9 mouse cellular contexts compared by ENCODE assay signal in the genomic region with DNA sequence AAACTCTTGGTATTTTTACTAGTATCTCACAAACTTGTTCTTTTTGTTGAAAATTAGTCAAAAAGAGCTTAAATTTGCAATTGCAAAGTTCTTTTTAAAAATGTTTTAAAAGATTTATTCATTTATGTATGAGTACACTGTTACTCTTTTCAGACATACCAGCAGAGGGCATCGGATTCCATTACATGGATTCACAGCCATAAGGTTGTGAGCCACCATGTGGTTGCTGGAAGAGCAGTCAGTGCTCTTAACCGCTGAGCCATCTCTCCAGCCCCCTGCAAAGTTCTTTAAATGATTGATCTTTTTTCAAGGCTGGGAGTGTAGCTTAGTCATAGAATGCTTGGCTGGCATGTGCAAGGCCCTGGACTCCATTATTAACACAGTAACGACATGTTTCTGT. TPM values are rescaled to one million over a fixed set of nuclear protein-coding genes. Genes with fewer than 3 reads are reported as not detected.
A peak's percentile ranks its signal among the peaks of the same experiment; 100 is the strongest.
DNase-seq lines count a peak whose midpoint lies in the region; ATAC-seq and TF ChIP-seq lines count a peak whose summit lies in the region.
"Had no signal": no experiment of that assay in that cellular context is flagged by ENCODE, and none has a peak within 500 bp of the region (broad histone marks: within the 10 kb centered on the region; RNA-seq: fewer than 3 reads in every experiment).

No protein-coding gene starts in this region.

- no peaks in the 10 kb centered on the region for H3K27me3 ChIP-seq in limb, embryonic 11.5 days (ENCODE audit: control insufficient read depth, insufficient read depth, low read length)
- H3K27me3 ChIP-seq in limb, embryonic 10.5 days (ENCODE audit: low read depth, poor library complexity, severe bottlenecking), result no peaks in the 10 kb centered on the region
- H3K27me3 ChIP-seq in Patski, result no peaks in the 10 kb centered on the region
- no peaks in the 10 kb centered on the region for H3K27me3 ChIP-seq in embryonic facial prominence, embryonic 11.5 days (ENCODE audit: control insufficient read depth, insufficient read depth, low read length)
- no peaks in the 10 kb centered on the region for H3K27me3 ChIP-seq in liver, embryonic 13.5 days
- H3K27me3 ChIP-seq in stomach, postnatal 0 days (ENCODE audit: control insufficient read depth, insufficient read depth, low read length), result no peaks in the 10 kb centered on the region

- no peak overlapping the region for H3K9ac ChIP-seq in limb, embryonic 11.5 days (ENCODE audit: low read length)
- H3K9ac ChIP-seq in embryonic facial prominence, embryonic 11.5 days (replicated peaks; ENCODE audit: low read length), result no peak overlapping the region
- no peak overlapping the region for H3K9ac ChIP-seq in liver, embryonic 13.5 days
- no peak overlapping the region for H3K9ac ChIP-seq in stomach, postnatal 0 days (ENCODE audit: low read length)

- TF ChIP-seq CTCF in Patski (IDR thresholded peaks at IDR 0.05), result no peak
- peak; percentile 90 for TF ChIP-seq CTCF in stomach, postnatal 0 days (IDR thresholded peaks at IDR 0.05; ENCODE audit: low read depth)

- no peaks in the 10 kb centered on the region for H3K9me3 ChIP-seq in limb, embryonic 11.5 days (ENCODE audit: control insufficient read depth, low read length)
- no peaks in the 10 kb centered on the region for H3K9me3 ChIP-seq in limb, embryonic 10.5 days (replicated peaks)
- no peaks in the 10 kb centered on the region for H3K9me3 ChIP-seq in embryonic facial prominence, embryonic 11.5 days (replicated peaks; ENCODE audit: control insufficient read depth, low read length)
- no peaks in the 10 kb centered on the region for H3K9me3 ChIP-seq in liver, embryonic 13.5 days (replicated peaks)
- no peaks in the 10 kb centered on the region for H3K9me3 ChIP-seq in stomach, postnatal 0 days (ENCODE audit: control insufficient read depth, low read length)

- H3K4me1 ChIP-seq in limb, embryonic 11.5 days (ENCODE audit: control insufficient read depth, insufficient read depth, low read length), result peaks cover 8% of the 10 kb centered on the region
- H3K4me1 ChIP-seq in limb, embryonic 10.5 days, result peaks cover 12% of the 10 kb centered on the region; the same call in 1 of the 2 replicates
- no peaks in the 10 kb centered on the region; the same call in 1 of the 2 replicates for H3K4me1 ChIP-seq in embryonic facial prominence, embryonic 11.5 days (ENCODE audit: control insufficient read depth, insufficient read depth, low read length)
- peaks cover 10% of the 10 kb centered on the region for H3K4me1 ChIP-seq in liver, embryonic 13.5 days (replicated peaks)
- no peaks in the 10 kb centered on the region for H3K4me1 ChIP-seq in stomach, postnatal 0 days (replicated peaks; ENCODE audit: control insufficient read depth, insufficient read depth)

- POLR2A ChIA-PET in Patski (lab: Charles Lee), result interaction anchor here (0.6 to 1.2 kb wide), 6 partner anchors 18 to 924 kb away, joined by 3 to 9 read pairs (median 4); no protein-coding TSS in a partner anchor

- CTCF ChIA-PET in Patski (lab: Charles Lee), result interaction anchor here (0.6 to 3.6 kb wide), 15 partner anchors 8 to 155 kb away, joined by 3 to 36 read pairs (median 5); partner anchors contain the start of genes H13 and Mcts2

- H3K36me3 ChIP-seq in limb, embryonic 11.5 days (ENCODE audit: control insufficient read depth, insufficient read depth, low read length), result peaks cover 38% of the 10 kb centered on the region
- peaks cover 97% of the 10 kb centered on the region for H3K36me3 ChIP-seq in limb, embryonic 10.5 days
- H3K36me3 ChIP-seq in embryonic facial prominence, embryonic 11.5 days (replicated peaks; ENCODE audit: control insufficient read depth, insufficient read depth, low read depth, low read length), result peaks cover 15% of the 10 kb centered on the region
- H3K36me3 ChIP-seq in liver, embryonic 13.5 days, result peaks cover 93% of the 10 kb centered on the region
- peaks cover 26% of the 10 kb centered on the region for H3K36me3 ChIP-seq in stomach, postnatal 0 days (ENCODE audit: control insufficient read depth, insufficient read depth, low read length)

- peak; percentile 35 for DNase-seq in limb, embryonic 11.5 days (ENCODE audit: low spot score)
- DNase-seq in limb, embryonic 10.5 days (ENCODE audit: low spot score), result no peak
- no peak for DNase-seq in Patski (ENCODE audit: low read depth, low spot score)
- DNase-seq in embryonic facial prominence, embryonic 11.5 days (ENCODE audit: low spot score), result peak; percentile 72
- no peak for DNase-seq in liver, embryonic 13.5 days
- DNase-seq in stomach, postnatal 0 days (ENCODE audit: low spot score), result no peak
- no peak for DNase-seq in frontal cortex, postnatal 25 days (ENCODE audit: low spot score in 2 of 2)
- DNase-seq in gastrocnemius, postnatal 14 days, result no peak

- H3K4me3 ChIP-seq in limb, embryonic 11.5 days (ENCODE audit: low read depth, low read length), result no peak overlapping the region
- no peak overlapping the region for H3K4me3 ChIP-seq in limb, embryonic 10.5 days
- no peak overlapping the region for H3K4me3 ChIP-seq in embryonic facial prominence, embryonic 11.5 days (ENCODE audit: low read depth, low read length)
- H3K4me3 ChIP-seq in liver, embryonic 13.5 days (replicated peaks), result no peak overlapping the region
- H3K4me3 ChIP-seq in stomach, postnatal 0 days (ENCODE audit: low read depth, low read length), result no peak overlapping the region

- intact Hi-C loops in gastrocnemius, postnatal 14 days (cut with DNase I; ENCODE audit: low total_unique reads), result no loop called here

- WGBS in limb, embryonic 11.5 days, result 72% methylated on average over 3 of the region's 3 CpGs
- 73% methylated on average over 3 of the region's 3 CpGs for WGBS in limb, embryonic 10.5 days
- WGBS in embryonic facial prominence, embryonic 11.5 days, result 68% methylated on average over 3 of the region's 3 CpGs
- 63% methylated on average over 3 of the region's 3 CpGs for WGBS in liver, embryonic 13.5 days (ENCODE audit: insufficient replicate concordance)
- WGBS in stomach, postnatal 0 days, result 51% methylated on average over 3 of the region's 3 CpGs

- TF ChIP-seq EP300 in stomach, postnatal 0 days (optimal IDR thresholded peaks at IDR 0.05), result no peak

- no peak overlapping the region for H3K4me2 ChIP-seq in limb, embryonic 11.5 days (ENCODE audit: low read depth, severe bottlenecking)
- H3K4me2 ChIP-seq in embryonic facial prominence, embryonic 11.5 days (ENCODE audit: low read depth, low read length), result no peak overlapping the region
- H3K4me2 ChIP-seq in liver, embryonic 13.5 days, result no peak overlapping the region
- no peak overlapping the region for H3K4me2 ChIP-seq in stomach, postnatal 0 days (replicated peaks; ENCODE audit: low read depth)

- ATAC-seq in limb, embryonic 11.5 days (ENCODE audit: insufficient number of reproducible peaks, low FRiP score, low TSS enrichment, low read depth), result no peak
- peak; percentile 9 for ATAC-seq in Patski
- no peak for ATAC-seq in embryonic facial prominence, embryonic 11.5 days (replicated peaks; ENCODE audit: insufficient number of reproducible peaks, low FRiP score, low TSS enrichment, low read depth)
- 0 out of 2 replicates have a peak, but pooled peaks have one; percentile 49 for ATAC-seq in liver, embryonic 13.5 days (ENCODE audit: low read depth)
- no peak for ATAC-seq in stomach, postnatal 0 days (ENCODE audit: low FRiP score, low TSS enrichment)

- H3K27ac ChIP-seq in limb, embryonic 11.5 days (replicated peaks; ENCODE audit: low read depth, low read length), result no peak overlapping the region
- no peak overlapping the region for H3K27ac ChIP-seq in limb, embryonic 10.5 days
- H3K27ac ChIP-seq in embryonic facial prominence, embryonic 11.5 days (replicated peaks; ENCODE audit: low read depth, low read length), result no peak overlapping the region
- no peak overlapping the region for H3K27ac ChIP-seq in liver, embryonic 13.5 days
- H3K27ac ChIP-seq in stomach, postnatal 0 days (replicated peaks), result no peak overlapping the region

- in situ Hi-C loops in Patski (cut with MboI; ENCODE audit: low pct_unique_long_range_greater_than_20kb), result loop anchor here (25.0 kb wide), 1 partner anchor 766 kb away; the partner anchor contains the start of gene Angpt4

RNA-seq across cellular contexts. Expression of gene Mcts2, which starts 8.5 kb away (rescaled TPM):
- polyA plus RNA-seq in limb, embryonic 11.5 days (2014; fragmentation: Nextera tagmentation; extraction: Ambion mirVana), result 37.1 and 38.5 TPM in 2 replicates
- polyA plus RNA-seq in limb, embryonic 10.5 days (2016; fragmentation: Nextera tagmentation; extraction: Ambion mirVana), result 38.0 and 43.9 TPM in 2 replicates
- 19.9 TPM for polyA plus RNA-seq in Patski (2021)
- polyA plus RNA-seq in embryonic facial prominence, embryonic 11.5 days (2014; fragmentation: Nextera tagmentation; extraction: Ambion mirVana), result 40.6 and 45.1 TPM in 2 replicates
- 23.6 and 23.8 TPM in 2 replicates for polyA plus RNA-seq in liver, embryonic 13.5 days (2015; fragmentation: Nextera tagmentation; extraction: Ambion mirVana)
- polyA plus RNA-seq in stomach, postnatal 0 days (2015; fragmentation: Nextera tagmentation; extraction: Ambion mirVana), result 22.9 and 23.4 TPM in 2 replicates
- total RNA-seq in gastrocnemius, postnatal 14 days (2021), result 10 to 100 TPM; 11.9 to 13.8 TPM

RNA-seq across cellular contexts. Expression of gene H13, which starts 9.0 kb away (rescaled TPM):
- polyA plus RNA-seq in limb, embryonic 11.5 days (2014; fragmentation: Nextera tagmentation; extraction: Ambion mirVana), result 123 and 126 TPM in 2 replicates
- polyA plus RNA-seq in limb, embryonic 10.5 days (2016; fragmentation: Nextera tagmentation; extraction: Ambion mirVana), result 104 and 118 TPM in 2 replicates
- 137 TPM for polyA plus RNA-seq in Patski (2021)
- 115 and 118 TPM in 2 replicates for polyA plus RNA-seq in embryonic facial prominence, embryonic 11.5 days (2014; fragmentation: Nextera tagmentation; extraction: Ambion mirVana)
- polyA plus RNA-seq in liver, embryonic 13.5 days (2015; fragmentation: Nextera tagmentation; extraction: Ambion mirVana), result 49.0 and 52.9 TPM in 2 replicates
- polyA plus RNA-seq in stomach, postnatal 0 days (2015; fragmentation: Nextera tagmentation; extraction: Ambion mirVana), result 110 and 121 TPM in 2 replicates
- 10 to 100 TPM; 45.8 to 49.1 TPM for total RNA-seq in gastrocnemius, postnatal 14 days (2021)

RNA-seq across cellular contexts. Expression of gene Rem1, which starts 51.6 kb away (rescaled TPM):
- 0.69 and 0.88 TPM in 2 replicates for polyA plus RNA-seq in limb, embryonic 11.5 days (2014; fragmentation: Nextera tagmentation; extraction: Ambion mirVana)
- 0.41 and 0.46 TPM in 2 replicates for polyA plus RNA-seq in limb, embryonic 10.5 days (2016; fragmentation: Nextera tagmentation; extraction: Ambion mirVana)
- polyA plus RNA-seq in Patski (2021), result not detected
- polyA plus RNA-seq in embryonic facial prominence, embryonic 11.5 days (2014; fragmentation: Nextera tagmentation; extraction: Ambion mirVana), result 0.36 and 0.91 TPM in 2 replicates
- polyA plus RNA-seq in liver, embryonic 13.5 days (2015; fragmentation: Nextera tagmentation; extraction: Ambion mirVana), result 0.89 and 0.95 TPM in 2 replicates
- 17.2 and 19.7 TPM in 2 replicates for polyA plus RNA-seq in stomach, postnatal 0 days (2015; fragmentation: Nextera tagmentation; extraction: Ambion mirVana)
- total RNA-seq in gastrocnemius, postnatal 14 days (2021), result 1 to 10 TPM; 5.2 to 7.3 TPM

RNA-seq across cellular contexts. Expression of gene Defb25, which starts 55.4 kb away (rescaled TPM):
- polyA plus RNA-seq in limb, embryonic 11.5 days (2014; fragmentation: Nextera tagmentation; extraction: Ambion mirVana), result 0.89 TPM in 1 of 2 replicates, not detected in the other
- not detected in 2 replicates for polyA plus RNA-seq in limb, embryonic 10.5 days (2016; fragmentation: Nextera tagmentation; extraction: Ambion mirVana)
- polyA plus RNA-seq in Patski (2021), result not detected
- polyA plus RNA-seq in embryonic facial prominence, embryonic 11.5 days (2014; fragmentation: Nextera tagmentation; extraction: Ambion mirVana), result not detected in 2 replicates
- not detected in 2 replicates for polyA plus RNA-seq in liver, embryonic 13.5 days (2015; fragmentation: Nextera tagmentation; extraction: Ambion mirVana)
- polyA plus RNA-seq in stomach, postnatal 0 days (2015; fragmentation: Nextera tagmentation; extraction: Ambion mirVana), result 0.73 and 1.7 TPM in 2 replicates
- total RNA-seq in gastrocnemius, postnatal 14 days (2021), result 1 to 10 TPM; 1.3 to 1.4 TPM
- polyA plus RNA-seq: frontal cortex, adult 2 months had no signal

RNA-seq across cellular contexts. Expression of gene Id1, which starts 57.7 kb away (rescaled TPM):
- 221 and 248 TPM in 2 replicates for polyA plus RNA-seq in limb, embryonic 11.5 days (2014; fragmentation: Nextera tagmentation; extraction: Ambion mirVana)
- 132 and 178 TPM in 2 replicates for polyA plus RNA-seq in limb, embryonic 10.5 days (2016; fragmentation: Nextera tagmentation; extraction: Ambion mirVana)
- 117 TPM for polyA plus RNA-seq in Patski (2021)
- polyA plus RNA-seq in embryonic facial prominence, embryonic 11.5 days (2014; fragmentation: Nextera tagmentation; extraction: Ambion mirVana), result 166 and 179 TPM in 2 replicates
- 20.9 and 23.2 TPM in 2 replicates for polyA plus RNA-seq in liver, embryonic 13.5 days (2015; fragmentation: Nextera tagmentation; extraction: Ambion mirVana)
- 191 and 228 TPM in 2 replicates for polyA plus RNA-seq in stomach, postnatal 0 days (2015; fragmentation: Nextera tagmentation; extraction: Ambion mirVana)
- 10 to 100 TPM; 12.5 to 17.3 TPM for total RNA-seq in gastrocnemius, postnatal 14 days (2021)

Comparison
In these comparisons a context has a peak if more than half of its experiments do, and no peak if none do; other contexts are left out.
1. DNase-seq: peak in limb, embryonic 11.5 days (single experiment) and embryonic facial prominence, embryonic 11.5 days (single experiment); none in limb, embryonic 10.5 days (single experiment), Patski (single experiment), liver, embryonic 13.5 days (single experiment), stomach, postnatal 0 days (single experiment), frontal cortex, postnatal 25 days (0 of 2) and gastrocnemius, postnatal 14 days (single experiment).
2. ATAC-seq: peak in Patski (single experiment) and liver, embryonic 13.5 days (single experiment); none in limb, embryonic 11.5 days (single experiment), embryonic facial prominence, embryonic 11.5 days (single experiment) and stomach, postnatal 0 days (single experiment).